Mouse (Mus musculus): ENCODE data around the gene Speer3. TPM values are rescaled to one million over a fixed set of nuclear protein-coding genes. Genes with fewer than 3 reads are reported as not detected.

Gene Speer3
- not detected for polyA plus RNA-seq (2017; shearing (Covaris generic))

GRCm38 (mm10) chr5:13791319-13791718, at the start of gene Speer3:
Gene Speer3 (plus strand): TSS chr5:13791619.

Other genes with a start within 250 kb of the Speer3 start
- not detected for gene Sema3e, start 233.7 kb downstream of the Speer3 start, polyA plus RNA-seq (2017; shearing (Covaris generic))

Measured in naive thymus-derived CD4-positive, alpha-beta T cell, adult 5 months (primary cell).